Mouse (Mus musculus) liver, adult 2 months (tissue): Measurements from ENCODE around the gene Ccdc146. TPM values are rescaled to one million over a fixed set of nuclear protein-coding genes. Genes with fewer than 3 reads are reported as not detected.

Experiments
- DNase-seq: peaks from one replicate; pipeline ENCODE4 v3.0.0-alpha.2; 2011; ENCODE audit warnings: low read depth, low spot score; ENCODE audit errors: extremely low read depth
- H3K27ac ChIP-seq: fragments of 200-500 bp; replicated peaks from 2 replicates; pipeline ENCODE4 v1.5.1; 2012; ENCODE audit warnings: low read depth, mild to moderate bottlenecking, control low read depth, inconsistent platforms, low read length; ENCODE audit not compliant: insufficient read depth
- H3K27me3 ChIP-seq: fragments of 200-500 bp; 2 replicates; pipeline ENCODE4 v1.6.1; 2012; ENCODE audit warnings: mild to moderate bottlenecking, moderate library complexity, low read length, inconsistent platforms; ENCODE audit not compliant: control insufficient read depth, insufficient read depth
- H3K36me3 ChIP-seq: fragments of 200-500 bp; 2 replicates; pipeline ENCODE4 v1.6.1; 2012; ENCODE audit warnings: low read length, inconsistent platforms; ENCODE audit not compliant: control insufficient read depth, insufficient read depth
- H3K4me1 ChIP-seq: fragments of 200-500 bp; 2 replicates; pipeline ENCODE4 v1.6.1; 2011; ENCODE audit warnings: low read length; ENCODE audit not compliant: control insufficient read depth, insufficient read depth
- H3K4me3 ChIP-seq: fragments of 200-500 bp; 2 replicates; pipeline ENCODE4 v1.5.1; 2011; ENCODE audit warnings: low read depth, mild to moderate bottlenecking, control low read depth, low read length, moderate library complexity; ENCODE audit not compliant: insufficient read depth
- H3K79me2 ChIP-seq: fragments of 200-500 bp; 2 replicates; pipeline ENCODE4 v1.6.1; 2012; ENCODE audit warnings: inconsistent platforms, mild to moderate bottlenecking, low read length, moderate library complexity; ENCODE audit not compliant: control insufficient read depth, insufficient read depth
- H3K9ac ChIP-seq: fragments of 200-500 bp; 2 replicates; pipeline ENCODE4 v1.6.1; 2012; ENCODE audit warnings: low read depth, mild to moderate bottlenecking, control low read depth, inconsistent platforms, low read length
- CTCF ChIP-seq: fragments of 200-500 bp; IDR thresholded peaks from 2 replicates; pipeline ENCODE4 v1.5.1; 2011; ENCODE audit warnings: low read depth, low read length, control low read depth
- POLR2A ChIP-seq: fragments of 200-500 bp; IDR thresholded peaks from 2 replicates; pipeline ENCODE4 v1.6.1; 2011; ENCODE audit warnings: low read length, control low read depth; ENCODE audit not compliant: insufficient read depth; ENCODE audit errors: extremely low read depth
- WGBS: fragments of 180-500 bp; shearing (Covaris S2); methylation state at CpG from one replicate; pipeline ENCODE4 v1.1.7; 2018; 5-methylcytosine and 5-hydroxymethylcytosine counted together
- polyA plus RNA-seq: library from polyadenylated mRNA; depleted of rRNA; stranded (reverse); fragments of >200 nt; gene quantifications from 2 replicates; pipeline ENCODE4 v1.2.3, GENCODE M21; 2012
- total RNA-seq: library from RNA; depleted of rRNA; stranded (reverse); fragments of >200 nt; gene quantifications from 2 replicates; pipeline ENCODE4 v1.2.3, GENCODE M21; 2014

Gene Ccdc146
- total and polyA plus RNA-seq, 2 experiments, result not detected

- Histone ChIP-seq H3K27me3 (no peaks in the 10 kb centered on the region), H3K9ac (no peak overlapping the region), H3K36me3 (peaks cover 15% of the 10 kb centered on the region), H3K4me3 (no peak overlapping the region), H3K79me2 (no peaks in the 10 kb centered on the region), H3K4me1 (no peaks in the 10 kb centered on the region; the same call in none of the 2 replicates), H3K27ac (no peak overlapping the region)
- no peak for DNase-seq
- no peak for TF ChIP-seq CTCF
- no peak for TF ChIP-seq POLR2A
- 89% methylated on average over 5 of the region's 5 CpGs for WGBS
Observed at GRCm38 (mm10) chr5:21269446-21269845, 155.0 kb downstream of the Ccdc146 start.

GRCm38 (mm10) chr5:21267090-21267489 is 157.4 kb downstream of the Ccdc146 start:
- H3K4me1 ChIP-seq, result no peaks in the 10 kb centered on the region; the same call in none of the 2 replicates

GRCm38 (mm10) chr5:21265049-21265448 is 159.4 kb downstream of the Ccdc146 start:
- DNase-seq, result peak; percentile 48
- Histone ChIP-seq H3K4me3 (no peak overlapping the region), H3K36me3 (peaks cover 12% of the 10 kb centered on the region), H3K9ac (no peak overlapping the region), H3K79me2 (no peaks in the 10 kb centered on the region), H3K27ac (no peak overlapping the region), H3K4me1 (no peaks in the 10 kb centered on the region; the same call in none of the 2 replicates), H3K27me3 (no peaks in the 10 kb centered on the region)
- WGBS, result 20% methylated on average over 4 of the region's 4 CpGs
- TF ChIP-seq CTCF (peak; percentile 79), POLR2A (no peak)

More at GRCm38 (mm10) chr5:21267090-21267489, 157.4 kb downstream of the Ccdc146 start:
- Histone ChIP-seq H3K27me3 (no peaks in the 10 kb centered on the region), H3K4me3 (no peak overlapping the region), H3K9ac (no peak overlapping the region), H3K79me2 (no peaks in the 10 kb centered on the region), H3K36me3 (peaks cover 15% of the 10 kb centered on the region), H3K27ac (no peak overlapping the region)
- peak; percentile 56 for DNase-seq
- 22% methylated on average over 2 of the region's 2 CpGs for WGBS
- TF ChIP-seq POLR2A (no peak), CTCF (no peak)

- no peak overlapping the region for H3K9ac ChIP-seq
- H3K4me1 ChIP-seq, result no peaks in the 10 kb centered on the region; the same call in none of the 2 replicates
- H3K79me2 ChIP-seq, result no peaks in the 10 kb centered on the region
- WGBS, result 94% methylated on average over 8 of the region's 8 CpGs
- peaks cover 10% of the 10 kb centered on the region for H3K36me3 ChIP-seq
- no peaks in the 10 kb centered on the region for H3K27me3 ChIP-seq
- H3K4me3 ChIP-seq, result no peak overlapping the region
- DNase-seq, result no peak
- TF ChIP-seq CTCF, result no peak
- no peak for TF ChIP-seq POLR2A
- no peak overlapping the region for H3K27ac ChIP-seq
Observed at GRCm38 (mm10) chr5:21264352-21265021, 160.0 kb downstream of the Ccdc146 start.

GRCm38 (mm10) chr5:21263202-21264055 is 161.0 kb downstream of the Ccdc146 start:
- DNase-seq, result no peak
- Histone ChIP-seq H3K27me3 (no peaks in the 10 kb centered on the region), H3K4me3 (no peak overlapping the region), H3K79me2 (no peaks in the 10 kb centered on the region), H3K27ac (no peak overlapping the region), H3K4me1 (no peaks in the 10 kb centered on the region; the same call in none of the 2 replicates), H3K9ac (no peak overlapping the region), H3K36me3 (peaks cover 16% of the 10 kb centered on the region)
- 79% methylated on average over 18 of the region's 18 CpGs for WGBS
- TF ChIP-seq POLR2A (no peak), CTCF (no peak)
